Mouse (Mus musculus) cerebellum, adult 2 months (tissue): Measurements from ENCODE around the gene Slc15a5.

Source experiments
- CTCF ChIP-seq: fragments of 200-500 bp; IDR thresholded peaks from 2 replicates; pipeline ENCODE4 v1.5.1; 2011; ENCODE audit warnings: low read depth, mild to moderate bottlenecking, control low read depth, low read length, moderate library complexity, borderline replicate concordance; ENCODE audit not compliant: insufficient read depth
- POLR2A ChIP-seq: fragments of 200-500 bp; IDR thresholded peaks from 2 replicates; pipeline ENCODE4 v1.6.1; 2011; ENCODE audit warnings: low read length, control low read depth, borderline replicate concordance; ENCODE audit not compliant: insufficient read depth

- no peak for TF ChIP-seq CTCF
- TF ChIP-seq POLR2A: no peak
Observed at GRCm38 (mm10) chr6:138075723-138076122, 4.0 kb downstream of the Slc15a5 start.
